Mouse (Mus musculus) intestine, embryonic 14.5 days (tissue): ENCODE data around the gene Bcl2l15. TPM values are rescaled to one million over a fixed set of nuclear protein-coding genes. Genes with fewer than 3 reads are reported as not detected.
"Not testable (repeated sequence)": the region's sequence is repeated elsewhere in the genome, so short reads cannot be mapped to it uniquely, and the experiment has no call there.

ENCODE experiments used
- ATAC-seq: fragments of 200-750 bp; cut with Nextera tagmentation; replicated peaks from 2 replicates; pipeline ENCODE4 v1.8.0; 2017; ENCODE audit warnings: low read depth, moderate number of reproducible peaks, moderate TSS enrichment, moderate library complexity; ENCODE audit not compliant: low FRiP score, low TSS enrichment
- DNase-seq: peaks from one replicate; pipeline ENCODE4 v3.0.0-alpha.2; 2018; ENCODE audit warnings: low spot score
- H3K27ac ChIP-seq: fragments of 300-500 bp; sonication (generic); 2 replicates; pipeline ENCODE4 v1.5.1; 2014; ENCODE audit warnings: low read depth, mild to moderate bottlenecking, control low read depth
- H3K27me3 ChIP-seq: fragments of 300-500 bp; sonication (generic); replicated peaks from 2 replicates; pipeline ENCODE4 v1.6.1; 2014; ENCODE audit warnings: low read length, control low read depth; ENCODE audit not compliant: control insufficient read depth, insufficient read depth
- H3K36me3 ChIP-seq: fragments of 300-500 bp; sonication (generic); 2 replicates; pipeline ENCODE4 v1.6.1; 2014; ENCODE audit warnings: low read length, control low read depth; ENCODE audit not compliant: control insufficient read depth, insufficient read depth
- H3K4me1 ChIP-seq: fragments of 300-500 bp; sonication (generic); replicated peaks from 2 replicates; pipeline ENCODE4 v1.6.1; 2014; ENCODE audit warnings: low read length, control low read depth, mixed read lengths; ENCODE audit not compliant: control insufficient read depth, insufficient read depth
- H3K4me2 ChIP-seq: fragments of 300-500 bp; sonication (generic); 2 replicates; pipeline ENCODE4 v1.6.1; 2014; ENCODE audit warnings: low read length
- H3K4me3 ChIP-seq: fragments of 300-500 bp; sonication (generic); 2 replicates; pipeline ENCODE4 v1.5.1; 2014; ENCODE audit warnings: low read depth, low read length, control low read depth, mixed read lengths
- H3K9ac ChIP-seq: fragments of 300-500 bp; sonication (generic); 2 replicates; pipeline ENCODE4 v1.6.1; 2014; ENCODE audit warnings: mild to moderate bottlenecking, low read length
- H3K9me3 ChIP-seq: fragments of 300-500 bp; sonication (generic); 2 replicates; pipeline ENCODE4 v1.6.1; 2016; ENCODE audit warnings: low read length, control low read depth; ENCODE audit not compliant: control insufficient read depth
- WGBS: fragments of 180-500 bp; shearing (Covaris S2); extraction: QIAGEN DNeasy Blood & Tissue Kit; methylation state at CpG from one replicate; pipeline ENCODE4 v1.1.7; 2014; 5-methylcytosine and 5-hydroxymethylcytosine counted together
- polyA plus RNA-seq: library from polyadenylated mRNA; unstranded; fragments of >200 nt; fragmentation: Nextera tagmentation; extraction: Ambion mirVana; gene quantifications from 2 replicates; pipeline ENCODE4 v1.2.1, GENCODE M21; 2014

Bcl2l15 gene
- 0.13 and 0.38 TPM in 2 replicates for polyA plus RNA-seq

GRCm38 (mm10) chr3:103832426-103832825 is at the start of gene Bcl2l15:
Gene Bcl2l15, plus strand, starts transcription at chr3:103832601.
- Histone ChIP-seq H3K27ac (no peak within 1 kb of the TSS), H3K4me2 (no peak within 1 kb of the TSS), H3K27me3 (no peaks in the 10 kb centered on the region), H3K9me3 (no peaks in the 10 kb centered on the region), H3K4me3 (no peak within 1 kb of the TSS), H3K9ac (no peak within 1 kb of the TSS), H3K4me1 (no peaks in the 10 kb centered on the region), H3K36me3 (no peaks in the 10 kb centered on the region)
- ATAC-seq (no peak), DNase-seq (no peak)

GRCm38 (mm10) chr3:103782844-103783609 is 49.4 kb upstream of the Bcl2l15 start:
- Histone ChIP-seq H3K27ac (no peak overlapping the region), H3K4me3 (no peak overlapping the region), H3K27me3 (no peaks in the 10 kb centered on the region), H3K36me3 (peaks cover 1% of the 10 kb centered on the region; the same call in 1 of the 2 replicates), H3K9me3 (no peaks in the 10 kb centered on the region), H3K9ac (no peak overlapping the region), H3K4me2 (no peak overlapping the region), H3K4me1 (peaks cover 8% of the 10 kb centered on the region)
- DNase-seq (no peak), ATAC-seq (peak; percentile 71; the same call in 1 of the 2 replicates)
- 72% methylated on average over 4 of the region's 4 CpGs for WGBS

- H3K9me3 ChIP-seq = no peaks in the 10 kb centered on the region
- no peak overlapping the region for H3K9ac ChIP-seq
- no peaks in the 10 kb centered on the region for H3K36me3 ChIP-seq
- H3K4me3 ChIP-seq = no peak overlapping the region
- H3K4me1 ChIP-seq = peaks cover 25% of the 10 kb centered on the region
- DNase-seq (no peak), ATAC-seq (no peak)
- H3K4me2 ChIP-seq = no peak overlapping the region
- 72% methylated on average over 7 of the region's 7 CpGs for WGBS
- no peak overlapping the region for H3K27ac ChIP-seq
- no peaks in the 10 kb centered on the region for H3K27me3 ChIP-seq
Observed at GRCm38 (mm10) chr3:103787225-103787624, 45.2 kb upstream of the Bcl2l15 start.

GRCm38 (mm10) chr3:103789096-103789495 is 43.3 kb upstream of the Bcl2l15 start:
- Histone ChIP-seq H3K27ac (no peak overlapping the region), H3K9me3 (no peaks in the 10 kb centered on the region), H3K36me3 (no peaks in the 10 kb centered on the region), H3K9ac (no peak overlapping the region), H3K4me3 (peak overlapping the region; percentile 86; the same call in 1 of the 2 replicates), H3K4me1 (peaks cover 21% of the 10 kb centered on the region), H3K27me3 (0 out of 2 replicates have a peak, but pooled peaks cover 3% of the 10 kb centered on the region), H3K4me2 (peak overlapping the region; percentile 86)
- DNase-seq (no peak), ATAC-seq (no peak)
- WGBS = 79% methylated on average over 7 of the region's 7 CpGs

- H3K4me1 ChIP-seq = peaks cover 21% of the 10 kb centered on the region
- no peak for ATAC-seq
Observed at GRCm38 (mm10) chr3:103789891-103790345, 42.5 kb upstream of the Bcl2l15 start.

GRCm38 (mm10) chr3:103790346-103791145 is 41.9 kb upstream of the Bcl2l15 start:
- Histone ChIP-seq H3K36me3 (no peaks in the 10 kb centered on the region), H3K9me3 (no peaks in the 10 kb centered on the region), H3K4me1 (peaks cover 17% of the 10 kb centered on the region), H3K27me3 (0 out of 2 replicates have a peak, but pooled peaks cover 3% of the 10 kb centered on the region), H3K4me3 (peak overlapping the region; percentile 86), H3K27ac (peak overlapping the region; percentile 83), H3K4me2 (peak overlapping the region; percentile 86), H3K9ac (peak overlapping the region; percentile 90)
- DNase-seq = peak; percentile 82
- under 1% methylated on average over 59 of the region's 61 CpGs for WGBS
- ATAC-seq = peak; percentile 84

More at GRCm38 (mm10) chr3:103789891-103790345, 42.5 kb upstream of the Bcl2l15 start:
- Histone ChIP-seq H3K36me3 (no peaks in the 10 kb centered on the region), H3K4me2 (peak overlapping the region; percentile 86), H3K4me3 (peak overlapping the region; percentile 86), H3K27me3 (0 out of 2 replicates have a peak, but pooled peaks cover 3% of the 10 kb centered on the region), H3K9me3 (no peaks in the 10 kb centered on the region), H3K27ac (peak overlapping the region; percentile 83), H3K9ac (peak overlapping the region; percentile 90)
- 3% methylated on average over 14 of the region's 14 CpGs for whole genome bisulfite sequencing
- peak; percentile 62 for DNase-seq

- WGBS = 10% methylated on average over 42 of the region's 49 CpGs
- peak within 1 kb of the TSS; percentile 86 for H3K4me3 ChIP-seq
- peak within 1 kb of the TSS; percentile 90 for H3K9ac ChIP-seq
Observed at GRCm38 (mm10) chr3:103791230-103792110, 40.9 kb upstream of the Bcl2l15 start, which contains the start of gene Hipk1. Gene Hipk1, minus strand, starts transcription at chr3:103791563.

GRCm38 (mm10) chr3:103792111-103792406 is 40.3 kb upstream of the Bcl2l15 start:
- not testable (repeated sequence) for ATAC-seq, H3K27me3 ChIP-seq, H3K9me3 ChIP-seq, DNase-seq, H3K36me3 ChIP-seq, H3K27ac ChIP-seq, H3K9ac ChIP-seq
- H3K4me1 ChIP-seq = peaks cover 17% of the 10 kb centered on the region
- H3K4me2 ChIP-seq = peak overlapping the region; percentile 63; the same call in 1 of the 2 replicates
- 86% methylated on average over 5 of the region's 5 CpGs for WGBS
- peak overlapping the region; percentile 86; the same call in 1 of the 2 replicates for H3K4me3 ChIP-seq

More at GRCm38 (mm10) chr3:103791230-103792110, 40.9 kb upstream of the Bcl2l15 start, which contains the start of gene Hipk1:
- Histone ChIP-seq H3K9me3 (no peaks in the 10 kb centered on the region), H3K27me3 (0 out of 2 replicates have a peak, but pooled peaks cover 3% of the 10 kb centered on the region), H3K4me1 (peaks cover 17% of the 10 kb centered on the region), H3K36me3 (no peaks in the 10 kb centered on the region), H3K4me2 (peak within 1 kb of the TSS; percentile 86), H3K27ac (peak within 1 kb of the TSS; percentile 83)
- peak; percentile 94 for DNase-seq
- peak; percentile 98 for ATAC-seq
